Comparison of ENCODE assay signal across 22 mouse cellular contexts in the genomic region with DNA sequence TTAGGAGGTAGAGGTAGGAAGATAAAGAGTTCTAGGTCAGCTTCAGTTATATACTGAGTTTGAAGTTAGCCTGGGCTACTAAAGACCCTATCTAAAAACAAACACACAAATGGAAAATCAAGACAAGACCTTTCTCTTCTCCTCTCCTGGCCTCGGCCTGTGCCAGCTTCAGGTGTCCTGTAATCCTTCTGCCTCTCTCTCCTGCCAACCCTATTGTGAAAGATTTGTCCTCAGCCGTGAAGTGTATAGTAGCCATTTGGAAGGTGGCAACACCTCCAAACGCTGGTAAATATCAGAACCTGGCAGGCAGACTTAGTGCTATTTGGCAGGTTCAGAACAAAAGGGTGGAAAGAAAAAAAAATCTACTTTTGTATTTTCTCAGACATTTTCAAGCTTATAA. TPM values are rescaled to one million over a fixed set of nuclear protein-coding genes. Genes with fewer than 3 reads are reported as not detected.
DNase-seq lines count a peak whose midpoint lies in the region; ATAC-seq and TF ChIP-seq lines count a peak whose summit lies in the region.
"Had no signal": no experiment of that assay in that cellular context is flagged by ENCODE, and none has a peak within 500 bp of the region (broad histone marks: within the 10 kb centered on the region; RNA-seq: fewer than 3 reads in every experiment).

No protein-coding gene starts in this region.

- peaks cover 2% of the 10 kb centered on the region; the same call in 1 of the 2 replicates for H3K36me3 ChIP-seq in liver, adult 2 months (ENCODE audit: control insufficient read depth, insufficient read depth, low read length)
- H3K36me3 ChIP-seq in neural tube, embryonic 15.5 days: no peaks in the 10 kb centered on the region
- H3K36me3 ChIP-seq: forebrain, embryonic 12.5 days; lung, embryonic 15.5 days had no signal

- TF ChIP-seq POLR2A in liver, adult 2 months (IDR thresholded peaks at IDR 0.05; ENCODE audit: extremely low read depth, insufficient read depth, low read length): no peak

- no peak for ATAC-seq in neural tube, embryonic 15.5 days (ENCODE audit: low FRiP score)

- H3K9me3 ChIP-seq in neural tube, embryonic 15.5 days (replicated peaks): no peaks in the 10 kb centered on the region
- H3K9me3 ChIP-seq: forebrain, embryonic 12.5 days; lung, embryonic 15.5 days; megakaryocyte, embryonic 14.5 days; neural tube, embryonic 13.5 days had no signal

- 23% methylated on average over 3 of the region's 3 CpGs for WGBS in liver, adult 2 months
- WGBS in neural tube, embryonic 15.5 days: 82% methylated on average over 3 of the region's 3 CpGs

- no peak overlapping the region for H3K9ac ChIP-seq in liver, adult 2 months (ENCODE audit: low read depth, low read length)
- H3K9ac ChIP-seq in neural tube, embryonic 15.5 days (replicated peaks): no peak overlapping the region
- H3K9ac ChIP-seq: forebrain, embryonic 12.5 days; hindbrain, embryonic 14.5 days; lung, embryonic 15.5 days; neural tube, embryonic 13.5 days had no signal

- peaks cover 37% of the 10 kb centered on the region for H3K4me1 ChIP-seq in liver, adult 2 months (ENCODE audit: control insufficient read depth, insufficient read depth, low read length)
- no peaks in the 10 kb centered on the region for H3K4me1 ChIP-seq in neural tube, embryonic 15.5 days

- no peak overlapping the region for H3K4me2 ChIP-seq in neural tube, embryonic 15.5 days
- H3K4me2 ChIP-seq: forebrain, embryonic 12.5 days; hindbrain, embryonic 14.5 days; liver, embryonic 11.5 days; lung, embryonic 15.5 days; neural tube, embryonic 13.5 days had no signal

- H3K79me2 ChIP-seq in liver, adult 2 months (ENCODE audit: control insufficient read depth, insufficient read depth, low read length): peaks cover 47% of the 10 kb centered on the region

- no peaks in the 10 kb centered on the region for H3K27me3 ChIP-seq in liver, adult 2 months (ENCODE audit: control insufficient read depth, insufficient read depth, low read length)
- no peaks in the 10 kb centered on the region for H3K27me3 ChIP-seq in neural tube, embryonic 15.5 days (replicated peaks)
- H3K27me3 ChIP-seq: CH12.LX; forebrain, embryonic 12.5 days; lung, embryonic 15.5 days; megakaryocyte, embryonic 14.5 days; neural tube, embryonic 13.5 days had no signal

- no peak for TF ChIP-seq CTCF in liver, adult 2 months (IDR thresholded peaks at IDR 0.05; ENCODE audit: low read depth, low read length)

- peak; percentile 55 to 58 for DNase-seq in cerebellum, adult 18-20 months
- DNase-seq in cerebellum, adult 11 months: no peak
- peak; percentile 97 for DNase-seq in liver, adult 2 months (ENCODE audit: extremely low read depth, low read depth, low spot score)
- no peak for DNase-seq in liver
- peak; percentile 79 for DNase-seq in brain, adult 2 months (ENCODE audit: low read depth, low spot score)
- peak; percentile 42 to 53 for DNase-seq in cerebellum, postnatal 36 days
- DNase-seq: heart, postnatal 10 days; kidney, adult 9 months; kidney, postnatal 25 days; left cerebral cortex, postnatal 4 days; midbrain, embryonic 14.5 days had no signal

- H3K4me3 ChIP-seq in liver, adult 2 months (ENCODE audit: insufficient read depth, low read depth, low read length): no peak overlapping the region
- no peak overlapping the region for H3K4me3 ChIP-seq in neural tube, embryonic 15.5 days (replicated peaks)
- H3K4me3 ChIP-seq: forebrain, embryonic 12.5 days; lung, embryonic 15.5 days; neural tube, embryonic 13.5 days had no signal

- no peak overlapping the region for H3K27ac ChIP-seq in liver, adult 2 months (replicated peaks; ENCODE audit: insufficient read depth, low read depth, low read length)
- H3K27ac ChIP-seq in neural tube, embryonic 15.5 days (replicated peaks): no peak overlapping the region
- H3K27ac ChIP-seq: forebrain, embryonic 12.5 days; hindbrain, embryonic 14.5 days; lung, embryonic 15.5 days; neural tube, embryonic 13.5 days had no signal

RNA-seq across cellular contexts. Expression of a gene that starts 13.6 kb away (rescaled TPM):
- 56.0 and 57.4 TPM in 2 replicates for total RNA-seq in liver, adult 2 months (2014; rRNA removed)
- polyA plus RNA-seq in liver, adult 2 months (2012; rRNA removed): 14.1 and 15.6 TPM in 2 replicates
- polyA plus RNA-seq in neural tube, embryonic 15.5 days (2015; fragmentation: Nextera tagmentation; extraction: Ambion mirVana): 5.5 and 6.0 TPM in 2 replicates

RNA-seq across cellular contexts. Expression of a gene that starts 41.0 kb away (rescaled TPM):
- total RNA-seq in liver, adult 2 months (2014; rRNA removed): 0.09 TPM in 1 of 2 replicates, not detected in the other
- not detected in 2 replicates for polyA plus RNA-seq in liver, adult 2 months (2012; rRNA removed)
- 0.44 and 0.46 TPM in 2 replicates for polyA plus RNA-seq in neural tube, embryonic 15.5 days (2015; fragmentation: Nextera tagmentation; extraction: Ambion mirVana)
- total RNA-seq: CH12.LX; heart, adult 8-10 months; heart, postnatal 10 days; left cerebral cortex, adult 18-20 months; left cerebral cortex, postnatal 4 days had no signal
- polyA plus RNA-seq: small intestine, adult 2 months had no signal

Comparison
In these comparisons a context has a peak if more than half of its experiments do, and no peak if none do; other contexts are left out.
1. DNase-seq: peak in cerebellum, adult 18-20 months (2 of 2), liver, adult 2 months (single experiment), brain, adult 2 months (single experiment) and cerebellum, postnatal 36 days (2 of 2); none in cerebellum, adult 11 months (single experiment) and liver (single experiment).